Mouse (Mus musculus): ENCODE results near the gene Mdn1. TPM values are rescaled to one million over a fixed set of nuclear protein-coding genes. Genes with fewer than 3 reads are reported as not detected.

Mdn1 gene
- total and polyA plus RNA-seq, 3 experiments = 4.2 to 58.8 (median 34.1) TPM

- TF ChIP-seq GATA2 (IDR thresholded peaks at IDR 0.05; ENCODE audit: borderline replicate concordance, low read depth, low read length) (no peak), TAL1 (conservative IDR thresholded peaks at IDR 0.05; ENCODE audit: low read depth, low read length) (no peak), CTCF (IDR thresholded peaks at IDR 0.05; ENCODE audit: low read depth, low read length) (no peak), POLR2AphosphoS5 (IDR thresholded peaks at IDR 0.05; ENCODE audit: insufficient replicate concordance, low read depth, low read length) (no peak), GATA1 (IDR thresholded peaks at IDR 0.05; ENCODE audit: borderline replicate concordance, low read length) (no peak)
- no peaks in the 10 kb centered on the region for H3K9me3 ChIP-seq (replicated peaks)
- H3K36me3 ChIP-seq (replicated peaks) = peaks cover 88% of the 10 kb centered on the region
- H3K27me3 ChIP-seq (ENCODE audit: insufficient read depth, low read length) = no peaks in the 10 kb centered on the region
- DNase-seq (ENCODE audit: low spot score) = no peak
- no peak overlapping the region for H3K4me3 ChIP-seq (ENCODE audit: low read depth, low read length)
- ATAC-seq (ENCODE audit: extremely low read depth, insufficient number of reproducible peaks, low FRiP score, poor library complexity, severe bottlenecking) = no peak
- H3K4me1 ChIP-seq (ENCODE audit: insufficient read depth, low read depth, low read length) = no peaks in the 10 kb centered on the region; the same call in none of the 2 replicates
Observed at GRCm38 (mm10) chr4:32665843-32666242, 8.9 kb downstream of the Mdn1 start.

GRCm38 (mm10) chr4:32668291-32668690 is 11.4 kb downstream of the Mdn1 start:
- H3K27me3 ChIP-seq (ENCODE audit: insufficient read depth, low read length) = no peaks in the 10 kb centered on the region
- no peaks in the 10 kb centered on the region; the same call in none of the 2 replicates for H3K4me1 ChIP-seq (ENCODE audit: insufficient read depth, low read depth, low read length)
- no peak; the same call in 1 of the 2 replicates for ATAC-seq (ENCODE audit: extremely low read depth, insufficient number of reproducible peaks, low FRiP score, poor library complexity, severe bottlenecking)
- no peak for DNase-seq (ENCODE audit: low spot score)
- H3K4me3 ChIP-seq (ENCODE audit: low read depth, low read length) = no peak overlapping the region
- peaks cover 88% of the 10 kb centered on the region for H3K36me3 ChIP-seq (replicated peaks)
- H3K9me3 ChIP-seq (replicated peaks) = no peaks in the 10 kb centered on the region
- no peak for TF ChIP-seq TAL1 (conservative IDR thresholded peaks at IDR 0.05; ENCODE audit: low read depth, low read length)
- no peak for TF ChIP-seq GATA1 (IDR thresholded peaks at IDR 0.05; ENCODE audit: borderline replicate concordance, low read length)
- no peak for TF ChIP-seq POLR2AphosphoS5 (IDR thresholded peaks at IDR 0.05; ENCODE audit: insufficient replicate concordance, low read depth, low read length)
- no peak for TF ChIP-seq CTCF (IDR thresholded peaks at IDR 0.05; ENCODE audit: low read depth, low read length)
- TF ChIP-seq GATA2 (IDR thresholded peaks at IDR 0.05; ENCODE audit: borderline replicate concordance, low read depth, low read length) = no peak

- no peak for TF ChIP-seq POLR2AphosphoS5 (IDR thresholded peaks at IDR 0.05; ENCODE audit: insufficient replicate concordance, low read depth, low read length)
- no peak for TF ChIP-seq CTCF (IDR thresholded peaks at IDR 0.05; ENCODE audit: low read depth, low read length)
- DNase-seq (ENCODE audit: low spot score) (no peak), ATAC-seq (ENCODE audit: extremely low read depth, insufficient number of reproducible peaks, low FRiP score, poor library complexity, severe bottlenecking) (no peak)
- H3K27me3 ChIP-seq (ENCODE audit: insufficient read depth, low read length) = no peaks in the 10 kb centered on the region
- H3K4me1 ChIP-seq (ENCODE audit: insufficient read depth, low read depth, low read length) = no peaks in the 10 kb centered on the region
- no peak overlapping the region for H3K4me3 ChIP-seq (ENCODE audit: low read depth, low read length)
- no peaks in the 10 kb centered on the region for H3K9me3 ChIP-seq (replicated peaks)
- peaks cover 88% of the 10 kb centered on the region for H3K36me3 ChIP-seq (replicated peaks)
Observed at GRCm38 (mm10) chr4:32669825-32670224, 12.9 kb downstream of the Mdn1 start.

- H3K36me3 ChIP-seq (replicated peaks) = peaks cover 92% of the 10 kb centered on the region
- no peaks in the 10 kb centered on the region for H3K4me1 ChIP-seq (ENCODE audit: insufficient read depth, low read depth, low read length)
- no peaks in the 10 kb centered on the region for H3K9me3 ChIP-seq (replicated peaks)
- no peak for ATAC-seq (ENCODE audit: extremely low read depth, insufficient number of reproducible peaks, low FRiP score, poor library complexity, severe bottlenecking)
- no peak for DNase-seq (ENCODE audit: low spot score)
- TF ChIP-seq TAL1 (conservative IDR thresholded peaks at IDR 0.05; ENCODE audit: low read depth, low read length) (no peak), POLR2AphosphoS5 (IDR thresholded peaks at IDR 0.05; ENCODE audit: insufficient replicate concordance, low read depth, low read length) (no peak), CTCF (IDR thresholded peaks at IDR 0.05; ENCODE audit: low read depth, low read length) (no peak), GATA2 (IDR thresholded peaks at IDR 0.05; ENCODE audit: borderline replicate concordance, low read depth, low read length) (no peak), GATA1 (IDR thresholded peaks at IDR 0.05; ENCODE audit: borderline replicate concordance, low read length) (no peak)
- no peaks in the 10 kb centered on the region for H3K27me3 ChIP-seq (ENCODE audit: insufficient read depth, low read length)
- H3K4me3 ChIP-seq (ENCODE audit: low read depth, low read length) = no peak overlapping the region
Observed at GRCm38 (mm10) chr4:32674025-32674424, 17.1 kb downstream of the Mdn1 start.

- Histone ChIP-seq H3K4me3 (ENCODE audit: low read depth, low read length) (no peak overlapping the region), H3K9me3 (replicated peaks) (no peaks in the 10 kb centered on the region), H3K36me3 (replicated peaks) (peaks cover 92% of the 10 kb centered on the region), H3K4me1 (ENCODE audit: insufficient read depth, low read depth, low read length) (no peaks in the 10 kb centered on the region), H3K27me3 (ENCODE audit: insufficient read depth, low read length) (no peaks in the 10 kb centered on the region)
- ATAC-seq (ENCODE audit: extremely low read depth, insufficient number of reproducible peaks, low FRiP score, poor library complexity, severe bottlenecking) = no peak
- TF ChIP-seq GATA2 (IDR thresholded peaks at IDR 0.05; ENCODE audit: borderline replicate concordance, low read depth, low read length) = no peak
- TF ChIP-seq TAL1 (conservative IDR thresholded peaks at IDR 0.05; ENCODE audit: low read depth, low read length) = no peak
- TF ChIP-seq CTCF (IDR thresholded peaks at IDR 0.05; ENCODE audit: low read depth, low read length) = no peak
- TF ChIP-seq POLR2AphosphoS5 (IDR thresholded peaks at IDR 0.05; ENCODE audit: insufficient replicate concordance, low read depth, low read length) = no peak
- TF ChIP-seq GATA1 (IDR thresholded peaks at IDR 0.05; ENCODE audit: borderline replicate concordance, low read length) = no peak
- DNase-seq (ENCODE audit: low spot score) = no peak
Observed at GRCm38 (mm10) chr4:32677471-32677870, 20.6 kb downstream of the Mdn1 start.

- Histone ChIP-seq H3K27me3 (ENCODE audit: insufficient read depth, low read length) (no peaks in the 10 kb centered on the region), H3K4me1 (ENCODE audit: insufficient read depth, low read depth, low read length) (no peaks in the 10 kb centered on the region), H3K36me3 (replicated peaks) (peaks cover 94% of the 10 kb centered on the region), H3K9me3 (replicated peaks) (no peaks in the 10 kb centered on the region), H3K4me3 (ENCODE audit: low read depth, low read length) (no peak overlapping the region)
- ATAC-seq (ENCODE audit: extremely low read depth, insufficient number of reproducible peaks, low FRiP score, poor library complexity, severe bottlenecking) (no peak), DNase-seq (ENCODE audit: low spot score) (no peak)
- TF ChIP-seq TAL1 (conservative IDR thresholded peaks at IDR 0.05; ENCODE audit: low read depth, low read length) = no peak
- no peak for TF ChIP-seq CTCF (IDR thresholded peaks at IDR 0.05; ENCODE audit: low read depth, low read length)
- TF ChIP-seq GATA2 (IDR thresholded peaks at IDR 0.05; ENCODE audit: borderline replicate concordance, low read depth, low read length) = no peak
- TF ChIP-seq GATA1 (IDR thresholded peaks at IDR 0.05; ENCODE audit: borderline replicate concordance, low read length) = no peak
- no peak for TF ChIP-seq POLR2AphosphoS5 (IDR thresholded peaks at IDR 0.05; ENCODE audit: insufficient replicate concordance, low read depth, low read length)
Observed at GRCm38 (mm10) chr4:32680843-32681242, 23.9 kb downstream of the Mdn1 start.

Data from G1E (cell line).